Mouse (Mus musculus) liver, embryonic 11.5 days (tissue): ENCODE results near the gene Gm6525. TPM values are rescaled to one million over a fixed set of nuclear protein-coding genes. Genes with fewer than 3 reads are reported as not detected.

Experiments used
- ATAC-seq: fragments of 200-750 bp; cut with Nextera tagmentation; replicated peaks from 2 replicates; pipeline ENCODE4 v1.8.0; 2017; ENCODE audit warnings: moderate number of reproducible peaks, mild to moderate bottlenecking, moderate TSS enrichment, moderate library complexity; ENCODE audit not compliant: low FRiP score
- DNase-seq: peaks from one replicate; pipeline ENCODE4 v3.0.0-alpha.2; 2017; ENCODE audit warnings: low spot score
- H3K27ac ChIP-seq: fragments of 300-500 bp; sonication (generic); 2 replicates; pipeline ENCODE4 v1.5.1; 2014; ENCODE audit warnings: mild to moderate bottlenecking, low read depth, low read length, control low read depth
- H3K27me3 ChIP-seq: fragments of 300-500 bp; sonication (generic); replicated peaks from 2 replicates; pipeline ENCODE4 v1.6.1; 2014; ENCODE audit warnings: low read length, mixed read lengths; ENCODE audit not compliant: control insufficient read depth, insufficient read depth
- H3K36me3 ChIP-seq: fragments of 300-500 bp; sonication (generic); 2 replicates; pipeline ENCODE4 v1.6.1; 2014; ENCODE audit warnings: mild to moderate bottlenecking, low read length, moderate library complexity, mixed read lengths; ENCODE audit not compliant: control insufficient read depth, insufficient read depth
- H3K4me1 ChIP-seq: fragments of 300-500 bp; sonication (generic); replicated peaks from 2 replicates; pipeline ENCODE4 v1.6.1; 2014; ENCODE audit warnings: low read length, mixed read lengths; ENCODE audit not compliant: control insufficient read depth, insufficient read depth
- H3K4me2 ChIP-seq: fragments of 300-500 bp; sonication (generic); 2 replicates; pipeline ENCODE4 v1.6.1; 2014; ENCODE audit warnings: mild to moderate bottlenecking, control low read depth, moderate library complexity
- H3K4me3 ChIP-seq: fragments of 300-500 bp; sonication (generic); 2 replicates; pipeline ENCODE4 v1.5.1; 2014; ENCODE audit warnings: low read depth, low read length, control low read depth
- H3K9ac ChIP-seq: fragments of 300-500 bp; sonication (generic); 2 replicates; pipeline ENCODE4 v1.6.1; 2014; ENCODE audit warnings: low read depth, low read length, control low read depth
- H3K9me3 ChIP-seq: fragments of 300-500 bp; sonication (generic); 2 replicates; pipeline ENCODE4 v1.6.1; 2016; ENCODE audit warnings: low read length, inconsistent platforms, mixed read lengths; ENCODE audit not compliant: control insufficient read depth
- WGBS: fragments of 180-500 bp; shearing (Covaris S2); extraction: QIAGEN DNeasy Blood & Tissue Kit; methylation state at CpG from one replicate; pipeline ENCODE4 v1.1.7; 2014; 5-methylcytosine and 5-hydroxymethylcytosine counted together
- polyA plus RNA-seq: library from polyadenylated mRNA; unstranded; fragments of >200 nt; fragmentation: Nextera tagmentation; extraction: Ambion mirVana; gene quantifications from 2 replicates; pipeline ENCODE4 v1.2.1, GENCODE M21; 2014

Gm6525 gene
- polyA plus RNA-seq, 1 experiment from 2014 or later, result 0.27 TPM

DNA sequence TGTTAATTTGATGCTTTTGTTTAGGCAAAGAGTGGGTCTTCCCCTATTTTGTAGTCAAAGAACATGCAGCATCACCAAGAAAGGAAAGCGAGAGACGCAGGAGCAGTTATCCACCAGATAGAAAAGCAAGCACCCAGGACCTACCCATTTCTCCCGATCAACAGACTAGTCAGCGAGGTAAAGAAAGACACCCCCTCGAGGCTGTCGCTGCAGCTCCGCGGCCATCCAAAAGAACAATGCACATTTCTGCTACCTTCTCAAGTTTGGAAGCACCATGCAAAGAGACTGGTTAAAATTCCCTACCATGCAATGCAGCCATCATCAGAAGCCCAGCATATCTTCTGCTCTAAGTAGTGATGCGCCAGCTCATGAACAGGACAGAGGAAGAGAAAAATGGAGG, 46.4 kb downstream of the Gm6525 start:
- Histone ChIP-seq H3K27ac (no peak overlapping the region), H3K36me3 (no peaks in the 10 kb centered on the region), H3K4me3 (peak overlapping the region; percentile 39), H3K9me3 (no peaks in the 10 kb centered on the region), H3K4me1 (no peaks in the 10 kb centered on the region; the same call in 1 of the 2 replicates), H3K4me2 (peak overlapping the region; percentile 62), H3K27me3 (peaks cover 16% of the 10 kb centered on the region), H3K9ac (no peak overlapping the region)
- DNase-seq (no peak), ATAC-seq (no peak)
- 2% methylated on average over 9 of the region's 9 CpGs for WGBS

DNA sequence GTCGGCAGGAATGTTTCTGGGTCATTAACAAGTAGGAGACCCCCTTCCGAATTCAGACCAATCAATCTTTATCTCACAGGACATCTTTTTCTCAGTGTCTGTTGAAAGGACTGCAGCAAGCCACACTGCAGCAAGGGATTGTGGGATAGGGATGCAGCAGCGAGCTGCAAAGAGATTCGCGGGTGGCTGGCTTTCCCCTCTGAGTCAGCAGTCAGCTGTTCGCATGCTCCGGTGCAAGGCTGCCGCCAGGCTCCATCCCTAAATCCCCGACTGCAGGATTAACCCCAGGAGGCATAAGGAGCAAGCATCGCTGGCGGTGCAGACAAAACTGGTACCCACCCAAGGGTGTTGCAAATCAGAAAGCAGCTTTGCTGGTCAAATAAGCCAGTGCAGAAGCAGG, 46.8 kb downstream of the Gm6525 start:
- ATAC-seq, result no peak
- Histone ChIP-seq H3K4me1 (no peaks in the 10 kb centered on the region; the same call in 1 of the 2 replicates), H3K27me3 (peaks cover 16% of the 10 kb centered on the region), H3K4me2 (peak overlapping the region; percentile 62), H3K27ac (no peak overlapping the region), H3K36me3 (no peaks in the 10 kb centered on the region), H3K9me3 (no peaks in the 10 kb centered on the region), H3K4me3 (peak overlapping the region; percentile 39), H3K9ac (no peak overlapping the region)
- WGBS, result 3% methylated on average over 11 of the region's 11 CpGs
- peak; percentile 38 for DNase-seq

Other genes with a start within 250 kb of the Gm6525 start
- 35.7 and 37.9 TPM in 2 replicates for gene Tmem131l, start 133.9 kb upstream of the Gm6525 start, polyA plus RNA-seq
- 13.2 and 14.2 TPM in 2 replicates for gene Mnd1, start 18.3 kb upstream of the Gm6525 start, polyA plus RNA-seq
- 7.7 and 8.2 TPM in 2 replicates for gene Trim2, start 132.8 kb downstream of the Gm6525 start, polyA plus RNA-seq